Mouse (Mus musculus) midbrain, embryonic 11.5 days (tissue): Measurements from ENCODE around the gene Lipa. TPM values are rescaled to one million over a fixed set of nuclear protein-coding genes. Genes with fewer than 3 reads are reported as not detected.

Experiments used
- ATAC-seq: fragments of 200-750 bp; cut with Nextera tagmentation; 2 replicates; pipeline ENCODE4 v1.8.0; 2017; ENCODE audit warnings: moderate TSS enrichment, moderate library complexity; ENCODE audit not compliant: low FRiP score
- DNase-seq: peaks from one replicate; pipeline ENCODE4 v3.0.0; 2015; ENCODE audit warnings: low spot score; ENCODE audit errors: missing footprints
- H3K27ac ChIP-seq: fragments of 300-500 bp; sonication (generic); 2 replicates; pipeline ENCODE4 v1.5.1; 2014; ENCODE audit warnings: low read depth, low read length
- H3K27me3 ChIP-seq: fragments of 300-500 bp; sonication (generic); 2 replicates; pipeline ENCODE4 v1.6.1; 2014; ENCODE audit warnings: mild to moderate bottlenecking, low read length, moderate library complexity, mixed read lengths; ENCODE audit not compliant: control insufficient read depth, insufficient read depth
- H3K36me3 ChIP-seq: fragments of 300-500 bp; sonication (generic); 2 replicates; pipeline ENCODE4 v1.6.1; 2014; ENCODE audit warnings: mild to moderate bottlenecking, low read length, moderate library complexity, mixed read lengths; ENCODE audit not compliant: control insufficient read depth, insufficient read depth
- H3K4me1 ChIP-seq: fragments of 300-500 bp; sonication (generic); 2 replicates; pipeline ENCODE4 v1.6.1; 2014; ENCODE audit warnings: low read length; ENCODE audit not compliant: control insufficient read depth, insufficient read depth
- H3K4me2 ChIP-seq: fragments of 300-500 bp; sonication (generic); 2 replicates; pipeline ENCODE4 v1.6.1; 2014; ENCODE audit warnings: mild to moderate bottlenecking, moderate library complexity
- H3K4me3 ChIP-seq: fragments of 300-500 bp; sonication (generic); 2 replicates; pipeline ENCODE4 v1.5.1; 2014; ENCODE audit warnings: low read depth, low read length
- H3K9ac ChIP-seq: fragments of 300-500 bp; sonication (generic); 2 replicates; pipeline ENCODE4 v1.6.1; 2014; ENCODE audit warnings: low read length
- H3K9me3 ChIP-seq: fragments of 300-500 bp; sonication (generic); 2 replicates; pipeline ENCODE4 v1.6.1; 2016; ENCODE audit warnings: low read length; ENCODE audit not compliant: control insufficient read depth
- WGBS: fragments of 180-500 bp; shearing (Covaris S2); extraction: QIAGEN DNeasy Blood & Tissue Kit; methylation state at CpG from one replicate; pipeline ENCODE4 v1.1.7; 2014; 5-methylcytosine and 5-hydroxymethylcytosine counted together
- polyA plus RNA-seq: library from polyadenylated mRNA; unstranded; fragments of >200 nt; fragmentation: Nextera tagmentation; extraction: Ambion mirVana; gene quantifications from 2 replicates; pipeline ENCODE4 v1.2.1, GENCODE M21; 2014

The Lipa gene
- polyA plus RNA-seq, 1 experiment from 2014 or later: 28.7 TPM

DNA sequence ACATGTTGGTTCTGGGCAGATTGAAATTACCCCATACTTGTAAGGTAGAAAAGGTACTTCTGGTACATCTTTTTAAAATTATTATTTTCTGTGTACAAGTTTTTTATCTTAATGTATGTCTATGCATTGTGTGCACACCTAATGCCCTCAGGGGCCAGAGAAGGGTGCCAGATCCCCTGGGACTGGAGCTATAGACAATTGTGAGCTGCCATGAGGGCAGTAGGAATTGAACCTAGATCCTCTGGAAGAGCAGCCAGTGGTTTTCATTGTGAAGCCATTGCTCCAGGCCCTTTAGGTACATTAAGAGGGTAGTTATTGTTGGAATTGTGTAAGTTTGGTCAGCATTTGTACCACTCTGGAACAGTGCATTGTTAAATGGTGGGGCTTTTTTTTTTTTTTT is 26.8 kb upstream of the Lipa start:
- H3K4me2 ChIP-seq: no peak overlapping the region
- ATAC-seq (no peak), DNase-seq (peak; percentile 39)
- no peak overlapping the region for H3K4me3 ChIP-seq
- H3K9me3 ChIP-seq: no peaks in the 10 kb centered on the region
- H3K4me1 ChIP-seq: peaks cover 2% of the 10 kb centered on the region; the same call in 1 of the 2 replicates
- H3K36me3 ChIP-seq: no peaks in the 10 kb centered on the region
- H3K27me3 ChIP-seq: no peaks in the 10 kb centered on the region
- H3K9ac ChIP-seq: no peak overlapping the region
- no peak overlapping the region for H3K27ac ChIP-seq

DNA sequence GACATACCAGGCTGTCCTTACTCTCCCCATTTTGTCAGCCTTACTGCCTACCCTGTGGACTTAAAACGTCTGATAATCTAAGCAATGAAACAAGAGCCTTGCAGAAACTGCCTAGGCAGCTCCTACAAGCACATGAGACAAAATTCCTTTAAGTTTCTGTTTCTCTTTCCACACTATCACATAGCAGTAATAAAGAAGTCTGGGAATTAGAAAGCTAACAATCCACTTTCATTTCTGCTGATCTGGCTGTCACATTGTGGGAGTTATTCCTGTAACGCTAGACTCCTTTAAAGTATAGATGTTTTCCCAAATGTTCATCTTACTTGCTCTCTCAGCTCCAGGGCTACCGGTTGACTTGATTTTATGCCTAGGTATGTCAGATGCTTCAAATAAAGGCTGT is 26.2 kb upstream of the Lipa start:
- no peak for DNase-seq
- WGBS: 74% methylated on average over 3 of the region's 3 CpGs
- no peak for ATAC-seq
- H3K9me3 ChIP-seq: no peaks in the 10 kb centered on the region
- H3K27me3 ChIP-seq: no peaks in the 10 kb centered on the region
- H3K36me3 ChIP-seq: no peaks in the 10 kb centered on the region
- no peak overlapping the region for H3K27ac ChIP-seq
- peaks cover 2% of the 10 kb centered on the region; the same call in 1 of the 2 replicates for H3K4me1 ChIP-seq
- H3K4me2 ChIP-seq: no peak overlapping the region
- H3K4me3 ChIP-seq: no peak overlapping the region
- H3K9ac ChIP-seq: no peak overlapping the region

- Histone ChIP-seq H3K4me2 (no peak overlapping the region), H3K27ac (no peak overlapping the region), H3K27me3 (no peaks in the 10 kb centered on the region), H3K36me3 (no peaks in the 10 kb centered on the region), H3K9ac (no peak overlapping the region), H3K4me3 (no peak overlapping the region), H3K4me1 (peaks cover 2% of the 10 kb centered on the region; the same call in 1 of the 2 replicates), H3K9me3 (no peaks in the 10 kb centered on the region)
- ATAC-seq (no peak), DNase-seq (no peak)
- WGBS: 65% methylated on average over 6 of the region's 6 CpGs
Measured at GRCm38 (mm10) chr19:34553021-34553420, 25.7 kb upstream of the Lipa start.

DNA sequence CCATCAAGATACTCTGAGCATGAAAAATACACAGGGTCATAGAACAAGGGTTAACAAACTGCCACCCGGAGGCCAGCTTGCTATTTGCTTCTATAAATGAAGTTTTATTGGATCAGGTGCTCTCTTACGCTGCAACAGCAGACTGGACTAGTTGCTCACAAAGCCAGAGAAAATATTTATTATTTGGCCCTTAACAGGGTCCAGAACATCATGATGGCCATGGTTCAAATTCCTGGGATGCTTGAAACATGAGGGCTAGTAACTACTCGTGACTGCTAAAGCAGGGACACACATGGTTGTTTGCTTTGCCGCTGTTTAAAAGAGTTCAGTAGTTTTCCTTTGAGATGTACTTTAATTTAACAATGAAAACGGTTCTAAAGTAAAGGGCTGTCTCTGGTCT is 24.7 kb upstream of the Lipa start:
- Histone ChIP-seq H3K9me3 (no peaks in the 10 kb centered on the region), H3K36me3 (no peaks in the 10 kb centered on the region), H3K4me1 (peaks cover 2% of the 10 kb centered on the region; the same call in 1 of the 2 replicates), H3K27ac (no peak overlapping the region), H3K4me2 (no peak overlapping the region), H3K27me3 (no peaks in the 10 kb centered on the region), H3K4me3 (no peak overlapping the region), H3K9ac (no peak overlapping the region)
- ATAC-seq (no peak), DNase-seq (no peak)
- WGBS: 80% methylated on average over 5 of the region's 5 CpGs

DNA sequence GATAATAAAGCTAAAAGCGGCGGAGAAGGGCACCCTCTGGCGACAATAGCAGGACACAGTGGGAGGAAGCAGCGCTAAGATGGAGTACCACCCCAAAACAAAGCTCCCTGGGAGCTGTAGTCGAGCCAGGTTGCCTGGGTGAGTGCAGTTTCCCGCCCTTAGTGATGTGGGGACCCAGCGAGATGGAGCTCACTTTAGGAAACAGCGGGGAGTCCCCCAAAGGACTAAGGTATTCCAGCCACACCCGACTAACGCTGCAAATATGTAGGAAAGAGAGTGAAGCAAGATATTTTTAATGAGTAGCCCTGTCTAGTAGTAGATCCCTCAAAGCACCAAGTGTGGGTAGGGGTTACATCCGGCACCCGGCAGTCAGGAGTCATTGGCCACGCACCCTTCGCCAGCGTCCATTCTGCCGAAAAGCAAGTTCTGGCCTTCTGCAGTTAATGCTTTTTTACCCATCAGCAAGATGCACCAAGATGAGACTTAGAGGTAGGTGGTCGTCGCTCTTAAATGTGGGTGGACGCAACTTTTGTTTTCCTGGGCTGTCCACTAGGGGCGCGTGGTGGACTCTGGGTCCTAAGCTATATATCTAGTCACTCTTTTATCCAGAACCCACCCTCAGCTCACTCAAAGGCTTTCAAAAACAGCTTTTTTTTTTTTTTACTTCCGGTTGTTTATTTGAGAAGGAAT is 23.4 kb upstream of the Lipa start, which contains the start of gene Ifit2:
Gene Ifit2, plus strand, starts transcription at position 161 of the 690 bp plus-strand sequence.
- peak within 1 kb of the TSS; percentile 29 for H3K4me3 ChIP-seq
- no peaks in the 10 kb centered on the region for H3K36me3 ChIP-seq
- ATAC-seq: peak; percentile 94
- H3K27ac ChIP-seq: no peak within 1 kb of the TSS
- H3K9ac ChIP-seq: peak within 1 kb of the TSS; percentile 59
- no peaks in the 10 kb centered on the region for H3K27me3 ChIP-seq
- H3K9me3 ChIP-seq: no peaks in the 10 kb centered on the region
- under 1% methylated on average over 22 of the region's 22 CpGs for WGBS
- peak; percentile 97 for DNase-seq
- H3K4me2 ChIP-seq: peak within 1 kb of the TSS; percentile 63
- H3K4me1 ChIP-seq: peaks cover 2% of the 10 kb centered on the region; the same call in 1 of the 2 replicates

- H3K36me3 ChIP-seq: no peaks in the 10 kb centered on the region
- H3K4me1 ChIP-seq: peaks cover 2% of the 10 kb centered on the region; the same call in 1 of the 2 replicates
- DNase-seq (peak; percentile 92), ATAC-seq (peak; percentile 15; the same call in 1 of the 2 replicates)
- H3K9ac ChIP-seq: peak overlapping the region; percentile 59
- H3K4me3 ChIP-seq: peak overlapping the region; percentile 29
- 35% methylated on average over 4 of the region's 4 CpGs for WGBS
- H3K4me2 ChIP-seq: peak overlapping the region; percentile 63
- no peak overlapping the region for H3K27ac ChIP-seq
- H3K27me3 ChIP-seq: no peaks in the 10 kb centered on the region
- no peaks in the 10 kb centered on the region for H3K9me3 ChIP-seq
Measured at GRCm38 (mm10) chr19:34550205-34550533, 22.9 kb upstream of the Lipa start.

GRCm38 (mm10) chr19:34547976-34548375 is 20.7 kb upstream of the Lipa start:
- Histone ChIP-seq H3K9me3 (no peaks in the 10 kb centered on the region), H3K27ac (no peak overlapping the region), H3K4me3 (no peak overlapping the region), H3K4me2 (no peak overlapping the region), H3K4me1 (peaks cover 2% of the 10 kb centered on the region; the same call in 1 of the 2 replicates), H3K27me3 (no peaks in the 10 kb centered on the region), H3K9ac (no peak overlapping the region), H3K36me3 (no peaks in the 10 kb centered on the region)
- DNase-seq (peak; percentile 92), ATAC-seq (no peak)
- WGBS: 32% methylated on average over 7 of the region's 7 CpGs

- Histone ChIP-seq H3K4me3 (no peak overlapping the region), H3K9me3 (no peaks in the 10 kb centered on the region), H3K36me3 (no peaks in the 10 kb centered on the region), H3K4me1 (peaks cover 2% of the 10 kb centered on the region; the same call in 1 of the 2 replicates), H3K4me2 (no peak overlapping the region), H3K9ac (no peak overlapping the region), H3K27me3 (no peaks in the 10 kb centered on the region), H3K27ac (no peak overlapping the region)
- DNase-seq (peak; percentile 37), ATAC-seq (no peak)
- WGBS: 88% methylated on average over 4 of the region's 4 CpGs
Measured at GRCm38 (mm10) chr19:34546211-34546610, 18.9 kb upstream of the Lipa start.

GRCm38 (mm10) chr19:34539422-34539821 is 12.1 kb upstream of the Lipa start:
- Histone ChIP-seq H3K36me3 (no peaks in the 10 kb centered on the region), H3K27me3 (no peaks in the 10 kb centered on the region), H3K9me3 (no peaks in the 10 kb centered on the region), H3K9ac (no peak overlapping the region), H3K4me3 (no peak overlapping the region), H3K4me2 (no peak overlapping the region), H3K4me1 (no peaks in the 10 kb centered on the region), H3K27ac (no peak overlapping the region)
- 96% methylated on average over 1 of the region's 1 CpGs for WGBS
- DNase-seq (no peak), ATAC-seq (no peak)
